Mouse (Mus musculus) MEL (cell line): ENCODE data around the gene Alox5ap. TPM values are rescaled to one million over a fixed set of nuclear protein-coding genes. Genes with fewer than 3 reads are reported as not detected.

Experiments used
- DNase-seq: peaks from one replicate; pipeline ENCODE4 v3.0.0; 2011; ENCODE audit warnings: low read depth, low spot score
- H3K27ac ChIP-seq: 2 replicates; pipeline ENCODE4 v1.5.1; 2012; ENCODE audit warnings: low read depth, mild to moderate bottlenecking, control low read depth, low read length, moderate library complexity; ENCODE audit not compliant: control insufficient read depth
- H3K27me3 ChIP-seq, 2 experiments: fragments of 150-350 bp in 1 of 2; sonication (generic) in 1 of 2; 2 replicates each; pipeline ENCODE4 v1.6.1; 2012; ENCODE audit warnings: low read length in 2 of 2, mild to moderate bottlenecking in 2 of 2, improper control_type of control experiment in 1 of 2, moderate library complexity in 1 of 2; ENCODE audit not compliant: insufficient read depth in 2 of 2, control insufficient read depth in 1 of 2
- H3K36me3 ChIP-seq, 2 experiments: 2 replicates each; pipeline ENCODE4 v1.6.1; 2012 to 2014; ENCODE audit warnings: low read length in 2 of 2, improper control_type of control experiment in 1 of 2, inconsistent platforms in 1 of 2, mild to moderate bottlenecking in 1 of 2; ENCODE audit not compliant: insufficient read depth in 2 of 2, control insufficient read depth in 1 of 2
- H3K4me1 ChIP-seq, 2 experiments: fragments of 150-350 bp in 1 of 2; sonication (generic) in 1 of 2; 2 replicates each; pipeline ENCODE4 v1.6.1; 2012; ENCODE audit warnings: low read length in 2 of 2, improper control_type of control experiment in 1 of 2, mild to moderate bottlenecking in 1 of 2; ENCODE audit not compliant: insufficient read depth in 2 of 2, control insufficient read depth in 1 of 2
- H3K4me3 ChIP-seq, 2 experiments: fragments of 150-350 bp in 1 of 2; sonication (generic) in 1 of 2; 2 replicates each; pipeline ENCODE4 v1.5.1; 2012; ENCODE audit warnings: low read depth in 2 of 2, low read length in 2 of 2, mild to moderate bottlenecking in 2 of 2, moderate library complexity in 2 of 2, control low read depth in 1 of 2, improper control_type of control experiment in 1 of 2; ENCODE audit not compliant: control insufficient read depth in 1 of 2, insufficient read depth in 1 of 2
- H3K79me2 ChIP-seq: 2 replicates; pipeline ENCODE4 v1.6.1; 2012; ENCODE audit warnings: mild to moderate bottlenecking, low read length, moderate library complexity; ENCODE audit not compliant: control insufficient read depth, poor library complexity, insufficient read depth
- H3K9ac ChIP-seq: 2 replicates; pipeline ENCODE4 v1.6.1; 2012; ENCODE audit warnings: low read depth, mild to moderate bottlenecking, control low read depth, low read length, moderate library complexity; ENCODE audit not compliant: control insufficient read depth, poor library complexity, severe bottlenecking
- H3K9me3 ChIP-seq: fragments of 150-350 bp; sonication (generic); replicated peaks from 2 replicates; pipeline ENCODE4 v1.6.1; 2012; ENCODE audit warnings: mild to moderate bottlenecking, low read length, improper control_type of control experiment, moderate library complexity; ENCODE audit not compliant: insufficient read depth
- BHLHE40 ChIP-seq: IDR thresholded peaks from 2 replicates; pipeline ENCODE4 v1.6.1; 2012; ENCODE audit warnings: low read depth, mild to moderate bottlenecking, inconsistent platforms, low read length, improper control_type of control experiment, borderline replicate concordance
- CHD1 ChIP-seq: IDR thresholded peaks from 2 replicates; pipeline ENCODE4 v1.6.1; 2012; ENCODE audit warnings: low read depth, mild to moderate bottlenecking, inconsistent platforms, low read length, improper control_type of control experiment
- CTCF ChIP-seq, 3 experiments: IDR thresholded peaks in 2 of 3; conservative IDR thresholded peaks in 1 of 3; 2 replicates each; pipeline ENCODE4 v1.5.1; 2011 to 2012; ENCODE audit warnings: low read length in 3 of 3, low read depth in 2 of 3, mild to moderate bottlenecking in 2 of 3, improper control_type of control experiment in 1 of 3, inconsistent platforms in 1 of 3, mixed read lengths in 1 of 3, moderate library complexity in 1 of 3; ENCODE audit not compliant: control insufficient read depth in 1 of 3, insufficient read depth in 1 of 3, poor library complexity in 1 of 3, severe bottlenecking in 1 of 3
- EP300 ChIP-seq, 2 experiments: IDR thresholded peaks; 2 replicates each; pipeline ENCODE4 v1.6.1; 2011; ENCODE audit warnings: improper control_type of control experiment in 2 of 2, low read length in 2 of 2, low read depth in 1 of 2, mild to moderate bottlenecking in 1 of 2
- ETS1 ChIP-seq: IDR thresholded peaks from 2 replicates; pipeline ENCODE4 v1.6.1; 2012; ENCODE audit warnings: low read depth, mild to moderate bottlenecking, inconsistent platforms, low read length, improper control_type of control experiment, moderate library complexity
- GABPA ChIP-seq: IDR thresholded peaks from 2 replicates; pipeline ENCODE4 v1.6.1; 2012; ENCODE audit warnings: low read depth, mild to moderate bottlenecking, inconsistent platforms, low read length, improper control_type of control experiment, moderate library complexity
- GATA1 ChIP-seq: IDR thresholded peaks from 2 replicates; pipeline ENCODE4 v1.6.1; 2011; ENCODE audit warnings: low read depth, low read length, improper control_type of control experiment
- KAT2A ChIP-seq: conservative IDR thresholded peaks from 2 replicates; pipeline ENCODE4 v1.6.1; 2012; ENCODE audit warnings: low read depth, low read length, improper control_type of control experiment, inconsistent platforms
- MAFK ChIP-seq: IDR thresholded peaks from 2 replicates; pipeline ENCODE4 v1.6.1; 2011; ENCODE audit warnings: low read depth, mild to moderate bottlenecking, low read length, improper control_type of control experiment, borderline replicate concordance
- MAX ChIP-seq: IDR thresholded peaks from 2 replicates; pipeline ENCODE4 v1.6.1; 2011; ENCODE audit warnings: low read length, improper control_type of control experiment
- MEF2A ChIP-seq: IDR thresholded peaks from 2 replicates; pipeline ENCODE4 v1.6.1; 2014; ENCODE audit warnings: low read depth, mild to moderate bottlenecking, inconsistent platforms, low read length, improper control_type of control experiment; ENCODE audit not compliant: poor library complexity, insufficient replicate concordance, severe bottlenecking; ENCODE audit errors: extremely low read depth
- MXI1 ChIP-seq: IDR thresholded peaks from 2 replicates; pipeline ENCODE4 v1.6.1; 2011; ENCODE audit warnings: mild to moderate bottlenecking, low read depth, low read length, improper control_type of control experiment
- MYC ChIP-seq: IDR thresholded peaks from 2 replicates; pipeline ENCODE4 v1.6.1; 2011; ENCODE audit warnings: low read depth, mild to moderate bottlenecking, low read length, improper control_type of control experiment, moderate library complexity
- POLR2AphosphoS2 ChIP-seq: IDR thresholded peaks from 2 replicates; pipeline ENCODE4 v1.6.1; 2011; ENCODE audit warnings: low read length, improper control_type of control experiment
- RAD21 ChIP-seq: IDR thresholded peaks from 2 replicates; pipeline ENCODE4 v1.6.1; 2011; ENCODE audit warnings: mild to moderate bottlenecking, low read depth, low read length, improper control_type of control experiment
- SIN3A ChIP-seq: IDR thresholded peaks from 2 replicates; pipeline ENCODE4 v1.6.1; 2012; ENCODE audit warnings: low read length, improper control_type of control experiment, inconsistent platforms
- TAL1 ChIP-seq: IDR thresholded peaks from 2 replicates; pipeline ENCODE4 v1.6.1; 2012; ENCODE audit warnings: mild to moderate bottlenecking, inconsistent platforms, low read length, moderate library complexity, mixed read lengths
- TBP ChIP-seq: IDR thresholded peaks from 2 replicates; pipeline ENCODE4 v1.8.0; 2011; ENCODE audit warnings: low read depth, low read length, improper control_type of control experiment
- USF1 ChIP-seq: IDR thresholded peaks from 2 replicates; pipeline ENCODE4 v1.6.1; 2014; ENCODE audit warnings: low read depth, mild to moderate bottlenecking, inconsistent platforms, low read length, improper control_type of control experiment, moderate library complexity
- ZMIZ1 ChIP-seq: IDR thresholded peaks from 2 replicates; pipeline ENCODE4 v1.6.1; 2012; ENCODE audit warnings: low read depth, mild to moderate bottlenecking, inconsistent platforms, low read length, improper control_type of control experiment, moderate library complexity
- ZNF384 ChIP-seq: IDR thresholded peaks from 2 replicates; pipeline ENCODE4 v1.6.1; 2012; ENCODE audit warnings: low read depth, mild to moderate bottlenecking, inconsistent platforms, low read length, improper control_type of control experiment
- polyA plus RNA-seq, 2 experiments: library from polyadenylated mRNA; stranded (reverse) in 1 of 2; unstranded in 1 of 2; fragments of >175 nt in 1 of 2; fragments of >200 nt in 1 of 2; gene quantifications; 2 replicates each; pipeline versions ENCODE4 v1.2.1 to v1.2.4; 2012; ENCODE audit warnings: low replicate concordance in 2 of 2, low read depth in 1 of 2; ENCODE audit not compliant: insufficient read length in 2 of 2, insufficient read depth in 1 of 2, missing spikeins in 1 of 2
- total RNA-seq: library from RNA; depleted of rRNA; stranded (reverse); fragments of 300-350 nt; gene quantifications from 2 replicates; pipeline ENCODE4 v1.2.3, GENCODE M21; 2012

Gene Alox5ap
- total and polyA plus RNA-seq, 3 experiments = 56.4 to 157 TPM; not detected in 1

DNA sequence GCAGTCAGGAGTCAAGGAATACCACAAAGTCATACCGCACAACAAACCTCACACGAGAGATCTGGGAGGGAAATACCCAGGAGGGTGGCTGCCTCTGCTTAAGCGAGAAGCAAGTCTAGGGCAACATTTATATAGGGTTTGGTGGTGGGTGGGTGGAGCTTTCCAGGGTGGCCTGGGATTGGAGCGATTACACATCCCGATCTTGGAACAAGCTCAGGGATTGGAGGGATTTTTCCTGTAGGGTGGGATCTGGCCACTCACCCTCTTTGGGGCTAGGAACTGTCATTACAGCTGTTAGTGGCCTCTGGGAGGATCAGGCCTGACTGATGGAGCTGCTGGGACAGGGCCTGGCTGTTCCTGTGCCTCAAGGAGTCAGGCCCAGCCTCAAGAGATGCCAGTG lies 26.7 kb downstream of the Alox5ap start:
- no peak overlapping the region for H3K9ac ChIP-seq
- no peak overlapping the region for H3K27ac ChIP-seq
- no peaks in the 10 kb centered on the region for H3K27me3 ChIP-seq
- H3K9me3 ChIP-seq = no peaks in the 10 kb centered on the region
- H3K4me3 ChIP-seq = no peak overlapping the region
- H3K79me2 ChIP-seq = no peaks in the 10 kb centered on the region
- TF ChIP-seq CTCF (IDR thresholded peaks at IDR 0.05 in 2 of 3, conservative IDR thresholded peaks at IDR 0.05 in 1 of 3; ENCODE audit: control insufficient read depth in 1 of 3, insufficient read depth in 1 of 3, low read depth in 2 of 3, low read length in 3 of 3, poor library complexity in 1 of 3, severe bottlenecking in 1 of 3) (no peak), POLR2AphosphoS2 (no peak)
- DNase-seq = no peak
- no peaks in the 10 kb centered on the region for H3K4me1 ChIP-seq
- no peaks in the 10 kb centered on the region for H3K36me3 ChIP-seq

DNA sequence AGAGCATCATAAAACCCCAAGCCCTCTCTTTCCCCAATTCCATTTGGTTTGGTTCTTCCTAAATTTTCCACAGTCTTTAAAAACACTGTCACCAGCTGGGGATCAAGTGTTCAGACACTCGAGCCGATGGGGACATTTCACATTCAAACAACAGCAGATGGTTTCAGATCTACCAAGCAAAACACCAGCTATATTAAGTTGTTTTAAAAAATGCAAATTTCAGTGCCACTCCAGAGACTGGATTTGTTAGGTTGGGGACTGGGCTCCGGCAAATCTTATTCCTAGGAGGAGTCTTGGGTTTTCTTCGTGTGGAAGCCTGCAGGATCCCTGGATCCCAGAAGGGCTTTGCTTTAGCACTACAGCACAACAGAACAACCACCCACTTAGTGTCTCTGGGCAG lies 28.5 kb downstream of the Alox5ap start:
- no peaks in the 10 kb centered on the region for H3K27me3 ChIP-seq
- no peak overlapping the region for H3K9ac ChIP-seq
- H3K36me3 ChIP-seq = no peaks in the 10 kb centered on the region
- no peak for DNase-seq
- no peak overlapping the region for H3K27ac ChIP-seq
- no peaks in the 10 kb centered on the region for H3K4me1 ChIP-seq
- H3K9me3 ChIP-seq = no peaks in the 10 kb centered on the region
- H3K4me3 ChIP-seq = no peak overlapping the region
- no peaks in the 10 kb centered on the region for H3K79me2 ChIP-seq
- TF ChIP-seq MAFK (no peak), MYC (no peak), SIN3A (no peak), USF1 (no peak), EP300 (IDR thresholded peaks at IDR 0.05; ENCODE audit: low read depth in 1 of 2, low read length in 2 of 2) (no peak), CHD1 (no peak), GATA1 (no peak), BHLHE40 (no peak), MXI1 (no peak), KAT2A (no peak), ZMIZ1 (no peak), GABPA (no peak), TAL1 (no peak)

DNA sequence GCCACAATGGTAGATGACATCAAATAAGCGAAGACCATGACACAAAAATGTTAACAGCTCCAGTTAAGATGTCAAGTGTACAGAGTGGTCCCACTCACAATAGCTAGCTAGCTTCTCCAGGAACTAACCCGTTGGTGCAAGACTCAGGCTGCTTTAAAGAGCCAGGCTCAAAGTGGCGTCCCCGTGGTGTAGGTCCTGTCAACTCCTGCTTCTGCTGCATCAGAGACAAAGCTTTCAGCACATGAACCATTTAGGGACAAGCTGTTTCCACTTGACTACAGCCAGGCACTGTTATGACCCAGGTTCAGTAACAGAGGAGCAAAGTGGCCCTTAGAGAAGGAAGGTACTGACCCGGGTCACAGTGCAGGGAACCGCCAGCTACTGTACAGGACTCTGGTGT lies 32.2 kb downstream of the Alox5ap start:
- H3K27ac ChIP-seq = no peak overlapping the region
- no peaks in the 10 kb centered on the region for H3K79me2 ChIP-seq
- no peaks in the 10 kb centered on the region for H3K4me1 ChIP-seq
- no peak for TF ChIP-seq MAFK
- TF ChIP-seq RAD21 = no peak
- no peak for TF ChIP-seq ZNF384
- TF ChIP-seq ETS1 = no peak
- TF ChIP-seq ZMIZ1 = no peak
- TF ChIP-seq TBP = no peak
- no peak for TF ChIP-seq MAX
- TF ChIP-seq MEF2A = no peak
- DNase-seq = no peak
- no peaks in the 10 kb centered on the region for H3K36me3 ChIP-seq
- no peak overlapping the region for H3K9ac ChIP-seq
- H3K27me3 ChIP-seq = no peaks in the 10 kb centered on the region
- H3K4me3 ChIP-seq = no peak overlapping the region
- H3K9me3 ChIP-seq = no peaks in the 10 kb centered on the region
